Mouse (Mus musculus): ENCODE measurements around the gene Phka1. TPM values are rescaled to one million over a fixed set of nuclear protein-coding genes. Genes with fewer than 3 reads are reported as not detected.
A peak's percentile ranks its signal among the peaks of the same experiment; 100 is the strongest.

Gene Phka1
- polyA plus RNA-seq, 1 experiment from 2014 or later, result 0.72 TPM

DNA sequence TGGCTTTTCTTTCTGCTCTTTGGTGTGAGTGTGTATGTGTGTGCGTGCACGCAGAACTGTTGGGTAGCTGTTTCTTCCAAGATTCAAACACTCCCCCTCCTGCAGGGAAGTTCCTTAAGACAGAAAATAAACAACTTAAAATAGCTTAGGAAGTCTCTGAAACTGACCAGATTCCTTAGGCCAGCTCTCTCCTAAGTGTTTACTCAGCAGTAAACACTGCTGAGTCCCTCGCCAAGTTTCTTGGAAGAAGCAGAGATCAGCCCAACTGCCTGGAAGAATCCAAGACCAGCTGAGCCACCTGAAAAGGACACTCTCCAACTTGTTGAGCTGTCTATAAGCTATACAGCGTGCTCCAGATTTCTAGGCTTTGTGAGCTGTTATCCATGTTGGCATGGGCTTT is 134.8 kb downstream of the Phka1 start:
- Histone ChIP-seq H3K4me1 (ENCODE audit: insufficient read depth) (no peaks in the 10 kb centered on the region), H3K9ac (replicated peaks) (no peak overlapping the region), H3K27me3 (ENCODE audit: insufficient read depth, low read length) (no peaks in the 10 kb centered on the region), H3K4me3 (ENCODE audit: low read depth, low read length) (no peak overlapping the region), H3K36me3 (replicated peaks; ENCODE audit: insufficient read depth, low read length) (no peaks in the 10 kb centered on the region), H3K4me2 (ENCODE audit: low read depth, low read length) (no peak overlapping the region), H3K27ac (ENCODE audit: low read depth) (no peak overlapping the region), H3K9me3 (ENCODE audit: low read length) (no peaks in the 10 kb centered on the region)
- WGBS (ENCODE audit: insufficient replicate concordance), result 72% methylated on average over 4 of the region's 4 CpGs
- ATAC-seq (no peak), DNase-seq (no peak)
- no peak for TF ChIP-seq CTCF (IDR thresholded peaks at IDR 0.05; ENCODE audit: low read depth)
- TF ChIP-seq EP300 (IDR thresholded peaks at IDR 0.05; ENCODE audit: low read depth), result no peak

DNA sequence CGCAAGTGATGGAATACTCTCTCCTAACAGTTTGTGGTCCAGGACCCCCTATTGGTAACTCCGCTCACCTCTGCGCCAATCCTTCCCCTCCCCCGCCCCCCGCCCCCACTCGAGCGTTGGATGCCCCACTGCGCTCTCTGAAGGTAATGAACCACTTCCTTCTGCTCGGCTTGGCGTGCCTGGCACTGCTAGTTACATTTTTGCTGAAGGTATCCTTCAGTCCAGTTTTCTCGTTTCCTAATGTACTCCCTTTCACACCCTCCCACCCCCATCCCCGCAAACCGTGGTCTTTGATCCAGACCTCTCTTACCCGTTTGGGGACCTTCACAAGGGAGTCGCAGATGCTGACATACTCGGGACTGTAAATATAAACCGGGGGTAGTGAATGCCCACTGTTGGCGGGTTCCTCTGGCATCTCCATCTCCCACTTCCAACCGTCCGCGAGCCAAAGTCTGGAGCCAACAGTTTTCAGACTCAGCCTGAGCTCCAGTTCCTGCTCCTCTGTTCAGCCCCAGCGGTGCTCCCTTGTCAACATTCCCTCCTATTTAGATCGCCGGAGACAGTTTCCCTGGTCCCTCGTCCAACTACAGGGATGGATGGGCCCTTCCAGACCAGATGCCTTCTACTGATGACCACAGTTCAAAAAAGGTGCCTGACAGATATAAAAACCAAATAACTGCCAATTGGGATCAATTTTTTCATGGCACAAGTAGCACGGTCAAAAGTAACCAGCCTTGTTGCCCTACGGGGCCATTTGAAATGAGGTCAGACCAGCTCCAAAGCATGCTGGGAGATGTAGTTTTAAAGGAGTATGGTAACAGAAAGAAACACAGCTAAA is 139.2 kb downstream of the Phka1 start, which contains the start of gene Hdac8:
Gene Hdac8 (minus strand): TSS at position 716 of the 838 bp plus-strand sequence.
- peak within 1 kb of the TSS; percentile 68 for H3K9ac ChIP-seq (replicated peaks)
- WGBS (ENCODE audit: insufficient replicate concordance), result 14% methylated on average over 27 of the region's 27 CpGs
- H3K9me3 ChIP-seq (ENCODE audit: low read length), result no peaks in the 10 kb centered on the region
- H3K4me3 ChIP-seq (ENCODE audit: low read depth, low read length), result peak within 1 kb of the TSS; percentile 63
- H3K4me2 ChIP-seq (ENCODE audit: low read depth, low read length), result peak within 1 kb of the TSS; percentile 71
- peak within 1 kb of the TSS; percentile 66 for H3K27ac ChIP-seq (ENCODE audit: low read depth)
- no peaks in the 10 kb centered on the region for H3K36me3 ChIP-seq (replicated peaks; ENCODE audit: insufficient read depth, low read length)
- no peaks in the 10 kb centered on the region for H3K27me3 ChIP-seq (ENCODE audit: insufficient read depth, low read length)
- ATAC-seq (peak; percentile 90), DNase-seq (peak; percentile 52)
- TF ChIP-seq CTCF (IDR thresholded peaks at IDR 0.05; ENCODE audit: low read depth) (no peak), EP300 (IDR thresholded peaks at IDR 0.05; ENCODE audit: low read depth) (0 out of 2 replicates have a peak, but pooled peaks have one; percentile 15)
- no peaks in the 10 kb centered on the region for H3K4me1 ChIP-seq (ENCODE audit: insufficient read depth)

DNA sequence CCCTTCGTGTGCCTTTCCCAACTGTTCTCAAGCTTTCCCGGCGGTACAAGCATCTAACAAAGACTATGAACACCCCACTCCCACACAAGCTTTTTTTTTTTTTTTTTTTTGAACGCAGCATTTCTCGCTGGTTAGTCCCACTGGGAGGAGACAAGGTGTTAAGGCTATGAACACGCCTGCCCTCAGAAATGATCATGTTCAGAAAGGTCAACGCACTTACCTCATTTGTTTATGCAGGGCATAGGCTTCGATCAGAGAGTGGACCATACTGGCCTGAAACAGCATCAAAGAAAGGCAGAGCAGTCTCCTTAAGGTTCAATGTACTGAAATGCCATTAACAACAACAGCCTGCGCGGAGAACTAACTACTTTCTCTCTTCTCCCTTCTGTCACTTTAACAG is 139.9 kb downstream of the Phka1 start:
- Histone ChIP-seq H3K4me2 (ENCODE audit: low read depth, low read length) (peak overlapping the region; percentile 71), H3K9me3 (ENCODE audit: low read length) (no peaks in the 10 kb centered on the region), H3K9ac (replicated peaks) (peak overlapping the region; percentile 68), H3K27me3 (ENCODE audit: insufficient read depth, low read length) (no peaks in the 10 kb centered on the region), H3K27ac (ENCODE audit: low read depth) (peak overlapping the region; percentile 66), H3K36me3 (replicated peaks; ENCODE audit: insufficient read depth, low read length) (peaks cover 4% of the 10 kb centered on the region; the same call in 1 of the 2 replicates), H3K4me1 (ENCODE audit: insufficient read depth) (no peaks in the 10 kb centered on the region), H3K4me3 (ENCODE audit: low read depth, low read length) (peak overlapping the region; percentile 63)
- no peak for TF ChIP-seq EP300 (IDR thresholded peaks at IDR 0.05; ENCODE audit: low read depth)
- TF ChIP-seq CTCF (IDR thresholded peaks at IDR 0.05; ENCODE audit: low read depth), result no peak
- 28% methylated on average over 10 of the region's 10 CpGs for WGBS (ENCODE audit: insufficient replicate concordance)
- DNase-seq (no peak), ATAC-seq (peak; percentile 70)

DNA sequence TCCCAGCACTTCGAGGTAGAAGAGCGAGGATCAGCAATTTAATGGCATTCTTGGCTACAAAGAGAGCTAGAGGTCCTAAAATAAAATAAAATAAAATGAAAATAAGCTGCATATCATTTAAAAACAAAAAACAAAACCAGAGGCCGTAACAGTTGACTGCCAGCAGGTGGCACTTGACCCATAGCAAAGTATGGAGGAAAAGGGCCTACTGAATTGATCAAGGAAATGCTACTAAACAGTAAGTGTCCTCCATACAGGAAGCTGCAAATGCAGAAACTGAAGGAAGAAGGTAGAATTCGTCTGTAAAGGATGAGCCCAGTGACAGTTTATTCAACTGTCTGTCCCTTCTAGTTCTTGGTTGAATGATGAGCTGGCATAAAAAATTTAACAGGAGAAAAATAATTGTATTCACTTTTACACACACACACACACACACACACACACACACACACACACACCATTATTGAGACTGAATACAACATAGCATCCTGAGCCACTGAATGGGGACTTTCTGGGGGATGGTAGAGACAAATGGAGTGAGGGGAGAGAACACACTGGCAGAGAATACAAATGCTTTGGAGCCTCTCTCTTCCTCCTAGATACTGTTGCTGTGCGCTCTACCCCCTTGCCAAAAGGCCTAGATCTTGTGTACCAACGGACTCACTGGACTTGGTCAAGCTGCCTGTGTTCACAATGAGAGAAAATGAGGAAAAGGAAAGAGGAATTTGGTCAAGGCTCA is 149.9 kb downstream of the Phka1 start:
- WGBS (ENCODE audit: insufficient replicate concordance), result 65% methylated on average over 6 of the region's 6 CpGs
- H3K4me1 ChIP-seq (ENCODE audit: insufficient read depth), result no peaks in the 10 kb centered on the region
- H3K4me2 ChIP-seq (ENCODE audit: low read depth, low read length), result no peak overlapping the region
- H3K27me3 ChIP-seq (ENCODE audit: insufficient read depth, low read length), result no peaks in the 10 kb centered on the region
- ATAC-seq (no peak), DNase-seq (no peak)
- peaks cover under 1% of the 10 kb centered on the region for H3K36me3 ChIP-seq (replicated peaks; ENCODE audit: insufficient read depth, low read length)
- no peak overlapping the region for H3K27ac ChIP-seq (ENCODE audit: low read depth)
- no peak overlapping the region for H3K9ac ChIP-seq (replicated peaks)
- TF ChIP-seq EP300 (IDR thresholded peaks at IDR 0.05; ENCODE audit: low read depth), result no peak
- peak; percentile 58 for TF ChIP-seq CTCF (IDR thresholded peaks at IDR 0.05; ENCODE audit: low read depth)
- H3K9me3 ChIP-seq (ENCODE audit: low read length), result no peaks in the 10 kb centered on the region
- H3K4me3 ChIP-seq (ENCODE audit: low read depth, low read length), result no peak overlapping the region

DNA sequence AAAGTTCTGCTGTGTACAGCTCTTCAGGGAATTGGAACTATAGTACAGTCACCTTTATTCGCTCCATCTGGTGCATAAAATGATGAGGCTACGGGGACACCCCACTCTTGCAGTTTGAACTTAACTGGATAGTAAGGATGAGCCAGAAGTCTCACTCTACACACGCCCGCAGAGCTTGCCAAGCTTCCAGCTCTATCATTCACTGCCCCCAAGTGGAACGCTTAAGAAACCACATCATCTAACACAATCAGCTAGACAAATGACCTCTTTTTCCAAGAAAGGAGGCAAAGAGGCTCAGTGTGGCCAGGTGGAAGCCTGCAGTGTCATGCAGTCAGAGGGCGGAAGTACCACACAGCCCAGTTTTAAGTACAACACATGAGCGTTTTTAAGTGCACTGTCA is 158.5 kb downstream of the Phka1 start:
- H3K36me3 ChIP-seq (replicated peaks; ENCODE audit: insufficient read depth, low read length), result no peaks in the 10 kb centered on the region
- H3K4me1 ChIP-seq (ENCODE audit: insufficient read depth), result no peaks in the 10 kb centered on the region
- H3K27me3 ChIP-seq (ENCODE audit: insufficient read depth, low read length), result no peaks in the 10 kb centered on the region
- H3K4me2 ChIP-seq (ENCODE audit: low read depth, low read length), result no peak overlapping the region
- no peak for DNase-seq
- H3K9ac ChIP-seq (replicated peaks), result no peak overlapping the region
- H3K4me3 ChIP-seq (ENCODE audit: low read depth, low read length), result no peak overlapping the region
- no peak for ATAC-seq
- 76% methylated on average over 7 of the region's 7 CpGs for whole genome bisulfite sequencing (ENCODE audit: insufficient replicate concordance)
- no peak overlapping the region for H3K27ac ChIP-seq (ENCODE audit: low read depth)
- H3K9me3 ChIP-seq (ENCODE audit: low read length), result no peaks in the 10 kb centered on the region
- TF ChIP-seq EP300 (IDR thresholded peaks at IDR 0.05; ENCODE audit: low read depth), result no peak
- no peak for TF ChIP-seq CTCF (IDR thresholded peaks at IDR 0.05; ENCODE audit: low read depth)

DNA sequence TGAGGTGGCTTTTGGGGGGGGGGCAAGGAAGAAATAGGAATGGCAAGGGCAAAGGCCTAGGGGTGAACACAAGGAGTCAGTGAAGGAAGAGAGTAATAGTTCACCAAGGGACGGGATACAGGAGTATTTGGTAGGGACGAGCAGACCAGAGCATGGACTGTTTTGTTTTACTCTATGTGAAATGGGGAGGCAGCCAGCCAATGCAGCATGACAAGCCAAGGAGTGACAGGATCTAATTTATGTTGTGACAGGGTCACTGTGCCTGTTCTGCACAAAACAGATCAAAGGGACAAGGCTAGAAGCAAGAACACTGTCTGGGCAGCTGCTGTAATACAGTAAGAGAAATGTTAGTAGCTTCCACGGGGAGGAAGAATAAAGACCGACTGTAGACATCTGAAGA is 164.4 kb downstream of the Phka1 start:
- no peaks in the 10 kb centered on the region for H3K36me3 ChIP-seq (replicated peaks; ENCODE audit: insufficient read depth, low read length)
- no peak overlapping the region for H3K4me2 ChIP-seq (ENCODE audit: low read depth, low read length)
- TF ChIP-seq CTCF (IDR thresholded peaks at IDR 0.05; ENCODE audit: low read depth) (no peak), EP300 (IDR thresholded peaks at IDR 0.05; ENCODE audit: low read depth) (no peak)
- no peaks in the 10 kb centered on the region for H3K9me3 ChIP-seq (ENCODE audit: low read length)
- H3K4me1 ChIP-seq (ENCODE audit: insufficient read depth), result no peaks in the 10 kb centered on the region
- no peak overlapping the region for H3K27ac ChIP-seq (ENCODE audit: low read depth)
- H3K9ac ChIP-seq (replicated peaks), result no peak overlapping the region
- WGBS (ENCODE audit: insufficient replicate concordance), result 78% methylated on average over 4 of the region's 4 CpGs
- no peaks in the 10 kb centered on the region for H3K27me3 ChIP-seq (ENCODE audit: insufficient read depth, low read length)
- ATAC-seq (no peak), DNase-seq (no peak)
- H3K4me3 ChIP-seq (ENCODE audit: low read depth, low read length), result no peak overlapping the region
